Mouse (Mus musculus): ENCODE measurements around the gene Aspscr1. TPM values are rescaled to one million over a fixed set of nuclear protein-coding genes. Genes with fewer than 3 reads are reported as not detected.
A peak's percentile ranks its signal among the peaks of the same experiment; 100 is the strongest.

Aspscr1 gene
- polyA plus RNA-seq, 1 experiment from 2014 or later = 123 TPM

GRCm38 (mm10) chr11:120647047-120647830 is 25.5 kb upstream of the Aspscr1 start:
- Histone ChIP-seq H3K27me3 (peaks cover 20% of the 10 kb centered on the region), H3K4me1 (peaks cover 24% of the 10 kb centered on the region), H3K4me3 (no peak overlapping the region), H3K36me3 (no peaks in the 10 kb centered on the region), H3K4me2 (no peak overlapping the region), H3K9ac (0 out of 2 replicates have a peak overlapping the region, but pooled peaks have one; percentile 27), H3K27ac (no peak overlapping the region), H3K9me3 (no peaks in the 10 kb centered on the region)
- WGBS = 77% methylated on average over 35 of the region's 35 CpGs
- ATAC-seq (ENCODE audit: insufficient number of reproducible peaks, insufficient read depth, low FRiP score, low TSS enrichment, low read depth) = no peak

- Histone ChIP-seq H3K36me3 (no peaks in the 10 kb centered on the region), H3K27me3 (peaks cover 20% of the 10 kb centered on the region), H3K9me3 (no peaks in the 10 kb centered on the region), H3K9ac (0 out of 2 replicates have a peak within 1 kb of the TSS, but pooled peaks have one; percentile 27), H3K4me1 (peaks cover 16% of the 10 kb centered on the region), H3K27ac (no peak within 1 kb of the TSS), H3K4me2 (peak within 1 kb of the TSS; percentile 30), H3K4me3 (no peak within 1 kb of the TSS)
- ATAC-seq (ENCODE audit: insufficient number of reproducible peaks, insufficient read depth, low FRiP score, low TSS enrichment, low read depth) = no peak
- WGBS = 8% methylated on average over 13 of the region's 13 CpGs
Observed at GRCm38 (mm10) chr11:120648001-120648476, 24.7 kb upstream of the Aspscr1 start, which contains the start of gene Myadml2. Gene Myadml2, minus strand, starts transcription at chr11:120648158.

- Histone ChIP-seq H3K9ac (no peak overlapping the region), H3K27me3 (peaks cover 42% of the 10 kb centered on the region), H3K4me1 (peaks cover 7% of the 10 kb centered on the region), H3K9me3 (no peaks in the 10 kb centered on the region), H3K27ac (no peak overlapping the region), H3K4me3 (no peak overlapping the region), H3K4me2 (no peak overlapping the region), H3K36me3 (no peaks in the 10 kb centered on the region)
- WGBS = 63% methylated on average over 3 of the region's 3 CpGs
- ATAC-seq (ENCODE audit: insufficient number of reproducible peaks, insufficient read depth, low FRiP score, low TSS enrichment, low read depth) = no peak
Observed at GRCm38 (mm10) chr11:120651872-120652271, 20.9 kb upstream of the Aspscr1 start.

GRCm38 (mm10) chr11:120654741-120655140 is 18.0 kb upstream of the Aspscr1 start:
- H3K4me1 ChIP-seq = peaks cover 10% of the 10 kb centered on the region
- no peak overlapping the region for H3K4me2 ChIP-seq
- 44% methylated on average over 3 of the region's 3 CpGs for WGBS
- H3K27ac ChIP-seq = no peak overlapping the region
- no peak for ATAC-seq (ENCODE audit: insufficient number of reproducible peaks, insufficient read depth, low FRiP score, low TSS enrichment, low read depth)
- H3K9me3 ChIP-seq = no peaks in the 10 kb centered on the region
- no peak overlapping the region for H3K9ac ChIP-seq
- no peak overlapping the region for H3K4me3 ChIP-seq
- peaks cover 53% of the 10 kb centered on the region for H3K27me3 ChIP-seq
- no peaks in the 10 kb centered on the region for H3K36me3 ChIP-seq

GRCm38 (mm10) chr11:120657301-120657700 is 15.5 kb upstream of the Aspscr1 start:
- Histone ChIP-seq H3K27me3 (peaks cover 78% of the 10 kb centered on the region), H3K27ac (no peak overlapping the region), H3K9ac (no peak overlapping the region), H3K9me3 (no peaks in the 10 kb centered on the region), H3K4me2 (no peak overlapping the region), H3K36me3 (no peaks in the 10 kb centered on the region), H3K4me1 (peaks cover 23% of the 10 kb centered on the region), H3K4me3 (no peak overlapping the region)
- WGBS = 85% methylated on average over 4 of the region's 4 CpGs
- no peak for ATAC-seq (ENCODE audit: insufficient number of reproducible peaks, insufficient read depth, low FRiP score, low TSS enrichment, low read depth)

GRCm38 (mm10) chr11:120658876-120659410 is 13.8 kb upstream of the Aspscr1 start:
- H3K27me3 ChIP-seq = peaks cover 93% of the 10 kb centered on the region
- no peaks in the 10 kb centered on the region for H3K36me3 ChIP-seq
- no peak overlapping the region for H3K27ac ChIP-seq
- H3K4me3 ChIP-seq = peak overlapping the region; percentile 51
- H3K4me1 ChIP-seq = peaks cover 23% of the 10 kb centered on the region
- peak overlapping the region; percentile 78 for H3K4me2 ChIP-seq
- H3K9ac ChIP-seq = no peak overlapping the region
- no peaks in the 10 kb centered on the region for H3K9me3 ChIP-seq
- no peak for ATAC-seq (ENCODE audit: insufficient number of reproducible peaks, insufficient read depth, low FRiP score, low TSS enrichment, low read depth)
- 3% methylated on average over 24 of the region's 24 CpGs for WGBS

GRCm38 (mm10) chr11:120659509-120660300 is 13.1 kb upstream of the Aspscr1 start:
- Histone ChIP-seq H3K27ac (no peak overlapping the region), H3K27me3 (peaks cover 89% of the 10 kb centered on the region), H3K9me3 (no peaks in the 10 kb centered on the region), H3K36me3 (no peaks in the 10 kb centered on the region), H3K4me3 (peak overlapping the region; percentile 51), H3K4me1 (peaks cover 23% of the 10 kb centered on the region), H3K4me2 (peak overlapping the region; percentile 78), H3K9ac (peak overlapping the region; percentile 67)
- WGBS = 2% methylated on average over 50 of the region's 50 CpGs
- no peak for ATAC-seq (ENCODE audit: insufficient number of reproducible peaks, insufficient read depth, low FRiP score, low TSS enrichment, low read depth)

- Histone ChIP-seq H3K36me3 (no peaks in the 10 kb centered on the region), H3K4me2 (peak overlapping the region; percentile 78)
Observed at GRCm38 (mm10) chr11:120660301-120661075, 12.3 kb upstream of the Aspscr1 start.

GRCm38 (mm10) chr11:120661076-120661460 is 11.7 kb upstream of the Aspscr1 start, which contains the start of gene Notum:
Gene Notum, minus strand, starts transcription at chr11:120661175.
- peak within 1 kb of the TSS; percentile 78 for H3K4me2 ChIP-seq
- peak within 1 kb of the TSS; percentile 51 for H3K4me3 ChIP-seq
- H3K27me3 ChIP-seq = peaks cover 90% of the 10 kb centered on the region
- 2% methylated on average over 35 of the region's 35 CpGs for WGBS
- 0 out of 2 replicates have a peak within 1 kb of the TSS, but pooled peaks have one; percentile 4 for H3K27ac ChIP-seq
- no peaks in the 10 kb centered on the region for H3K9me3 ChIP-seq
- H3K36me3 ChIP-seq = no peaks in the 10 kb centered on the region
- peaks cover 23% of the 10 kb centered on the region for H3K4me1 ChIP-seq
- ATAC-seq (ENCODE audit: insufficient number of reproducible peaks, insufficient read depth, low FRiP score, low TSS enrichment, low read depth) = no peak
- peak within 1 kb of the TSS; percentile 67 for H3K9ac ChIP-seq

More at GRCm38 (mm10) chr11:120660301-120661075, 12.3 kb upstream of the Aspscr1 start:
- Histone ChIP-seq H3K9ac (peak overlapping the region; percentile 67), H3K27me3 (peaks cover 95% of the 10 kb centered on the region), H3K27ac (0 out of 2 replicates have a peak overlapping the region, but pooled peaks have one; percentile 4), H3K4me1 (peaks cover 23% of the 10 kb centered on the region), H3K4me3 (peak overlapping the region; percentile 51), H3K9me3 (no peaks in the 10 kb centered on the region)
- ATAC-seq (ENCODE audit: insufficient number of reproducible peaks, insufficient read depth, low FRiP score, low TSS enrichment, low read depth) = no peak
- WGBS = under 1% methylated on average over 92 of the region's 95 CpGs

- H3K27ac ChIP-seq = no peak overlapping the region
- no peak for ATAC-seq (ENCODE audit: insufficient number of reproducible peaks, insufficient read depth, low FRiP score, low TSS enrichment, low read depth)
- 68% methylated on average over 6 of the region's 6 CpGs for WGBS
- no peaks in the 10 kb centered on the region for H3K9me3 ChIP-seq
- no peaks in the 10 kb centered on the region for H3K36me3 ChIP-seq
- H3K4me1 ChIP-seq = peaks cover 32% of the 10 kb centered on the region
- H3K4me2 ChIP-seq = no peak overlapping the region
- H3K4me3 ChIP-seq = no peak overlapping the region
- peaks cover 74% of the 10 kb centered on the region for H3K27me3 ChIP-seq
- H3K9ac ChIP-seq = no peak overlapping the region
Observed at GRCm38 (mm10) chr11:120662759-120663158, 10.0 kb upstream of the Aspscr1 start.

- no peak overlapping the region for H3K9ac ChIP-seq
- H3K4me2 ChIP-seq = no peak overlapping the region
- H3K4me3 ChIP-seq = no peak overlapping the region
- H3K36me3 ChIP-seq = no peaks in the 10 kb centered on the region
- no peak overlapping the region for H3K27ac ChIP-seq
- H3K27me3 ChIP-seq = peaks cover 64% of the 10 kb centered on the region
- H3K9me3 ChIP-seq = no peaks in the 10 kb centered on the region
- H3K4me1 ChIP-seq = peaks cover 32% of the 10 kb centered on the region
- ATAC-seq (ENCODE audit: insufficient number of reproducible peaks, insufficient read depth, low FRiP score, low TSS enrichment, low read depth) = no peak
- 81% methylated on average over 5 of the region's 5 CpGs for WGBS
Observed at GRCm38 (mm10) chr11:120663714-120664113, 9.1 kb upstream of the Aspscr1 start.

Data from embryonic facial prominence, embryonic 13.5 days (tissue).